Mouse (Mus musculus) splenic B cell, adult 2 months (primary cell): Measurements from ENCODE around the gene Wfdc15b.

Source experiments
- DNase-seq: peaks from one replicate; pipeline ENCODE4 v3.0.0-alpha.2; 2011; ENCODE audit warnings: low read depth, low spot score
- H3K27me3 ChIP-seq: 2 replicates; pipeline ENCODE4 v1.6.1; 2012; ENCODE audit warnings: mild to moderate bottlenecking, low read length, moderate library complexity, mixed read lengths; ENCODE audit not compliant: control insufficient read depth, poor library complexity, insufficient read depth, severe bottlenecking
- H3K36me3 ChIP-seq: 2 replicates; pipeline ENCODE4 v1.6.1; 2012; ENCODE audit warnings: mild to moderate bottlenecking, low read length, moderate library complexity, mixed read lengths; ENCODE audit not compliant: control insufficient read depth, poor library complexity, insufficient read depth, severe bottlenecking

The Wfdc15b gene

GRCm38 (mm10) chr2:164167752-164168570 lies 53.5 kb downstream of the Wfdc15b start:
- Histone ChIP-seq H3K27me3 (no peaks in the 10 kb centered on the region), H3K36me3 (no peaks in the 10 kb centered on the region)
- DNase-seq = no peak

GRCm38 (mm10) chr2:164164941-164165340 lies 56.5 kb downstream of the Wfdc15b start:
- H3K27me3 ChIP-seq = no peaks in the 10 kb centered on the region
- no peaks in the 10 kb centered on the region for H3K36me3 ChIP-seq
- no peak for DNase-seq
